Mouse (Mus musculus) liver, postnatal 0 days (tissue): ENCODE results near the gene Cideb. TPM values are rescaled to one million over a fixed set of nuclear protein-coding genes. Genes with fewer than 3 reads are reported as not detected.

Source experiments
- ATAC-seq: fragments of 200-750 bp; cut with Nextera tagmentation; 2 replicates; pipeline ENCODE4 v1.8.0; 2017; ENCODE audit warnings: mild to moderate bottlenecking, moderate library complexity
- DNase-seq: peaks from one replicate; pipeline ENCODE4 v3.0.0-alpha.2; 2016
- H3K27ac ChIP-seq: fragments of 300-500 bp; sonication (generic); 2 replicates; pipeline ENCODE4 v1.5.1; 2014; ENCODE audit warnings: antibody characterized with exemption, moderate library complexity, mild to moderate bottlenecking, low read depth
- H3K27me3 ChIP-seq: fragments of 300-500 bp; sonication (generic); 2 replicates; pipeline ENCODE4 v1.6.1; 2014; ENCODE audit warnings: low read length, control low read depth, mixed read lengths; ENCODE audit not compliant: insufficient read depth
- H3K36me3 ChIP-seq: fragments of 300-500 bp; sonication (generic); replicated peaks from 2 replicates; pipeline ENCODE4 v1.6.1; 2014; ENCODE audit warnings: mild to moderate bottlenecking, control low read depth, low read length, moderate library complexity, mixed read lengths; ENCODE audit not compliant: insufficient read depth
- H3K4me1 ChIP-seq: fragments of 300-500 bp; sonication (generic); 2 replicates; pipeline ENCODE4 v1.6.1; 2014; ENCODE audit warnings: antibody characterized with exemption, mild to moderate bottlenecking, control low read depth; ENCODE audit not compliant: insufficient read depth
- H3K4me2 ChIP-seq: fragments of 300-500 bp; sonication (generic); 2 replicates; pipeline ENCODE4 v1.6.1; 2014; ENCODE audit warnings: low read depth, mild to moderate bottlenecking, low read length, moderate library complexity, mixed read lengths
- H3K4me3 ChIP-seq: fragments of 300-500 bp; sonication (generic); 2 replicates; pipeline ENCODE4 v1.5.1; 2014; ENCODE audit warnings: low read depth, low read length
- H3K9ac ChIP-seq: fragments of 300-500 bp; sonication (generic); replicated peaks from 2 replicates; pipeline ENCODE4 v1.6.1; 2014; ENCODE audit warnings: mild to moderate bottlenecking, moderate library complexity
- H3K9me3 ChIP-seq: fragments of 300-500 bp; sonication (generic); 2 replicates; pipeline ENCODE4 v1.6.1; 2016; ENCODE audit warnings: mild to moderate bottlenecking, control low read depth, low read length, mixed read lengths
- CTCF ChIP-seq: sonication (generic); IDR thresholded peaks from 2 replicates; pipeline ENCODE4 v1.5.1; 2016; ENCODE audit warnings: antibody characterized with exemption, low read depth
- EP300 ChIP-seq: IDR thresholded peaks from 2 replicates; pipeline ENCODE4 v1.6.1; 2016; ENCODE audit warnings: antibody characterized with exemption, low read depth, mild to moderate bottlenecking
- WGBS: fragments of 180-500 bp; shearing (Covaris S2); extraction: QIAGEN DNeasy Blood & Tissue Kit; methylation state at CpG from one replicate; pipeline ENCODE4 v1.1.7; 2014; ENCODE audit not compliant: insufficient replicate concordance; 5-methylcytosine and 5-hydroxymethylcytosine counted together
- polyA plus RNA-seq: library from polyadenylated mRNA; unstranded; fragments of >200 nt; fragmentation: Nextera tagmentation; extraction: Ambion mirVana; gene quantifications from 2 replicates; pipeline ENCODE4 v1.2.1, GENCODE M21; 2015

Gene Cideb
- polyA plus RNA-seq, 1 experiment from 2014 or later, result 191 TPM

DNA sequence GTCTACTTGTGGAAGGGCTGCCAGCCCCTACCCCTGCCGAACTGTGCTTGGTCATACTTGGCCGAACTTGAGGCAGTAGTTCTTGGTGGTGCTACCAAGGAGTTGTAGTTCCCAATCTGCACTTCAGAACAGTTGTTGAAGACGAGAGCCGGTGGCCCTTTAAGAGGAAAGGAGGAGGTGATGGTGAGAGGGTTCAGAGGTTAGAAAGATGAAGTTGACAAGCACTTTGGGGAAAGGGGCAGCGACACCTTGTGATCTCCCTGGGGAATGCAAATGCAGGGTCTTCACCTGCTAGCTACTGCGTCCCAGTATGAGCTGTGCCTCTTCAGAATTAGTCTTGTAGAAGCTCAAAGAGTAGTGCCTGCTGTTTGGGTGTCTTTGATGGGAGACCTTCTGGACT, 26.9 kb upstream of the Cideb start:
- DNase-seq (no peak), ATAC-seq (no peak)
- peaks cover 33% of the 10 kb centered on the region for H3K27me3 ChIP-seq
- H3K4me1 ChIP-seq, result peaks cover 14% of the 10 kb centered on the region
- H3K4me3 ChIP-seq, result no peak overlapping the region
- H3K4me2 ChIP-seq, result no peak overlapping the region
- TF ChIP-seq CTCF (peak; percentile 47), EP300 (no peak)
- H3K9me3 ChIP-seq, result no peaks in the 10 kb centered on the region
- WGBS, result 47% methylated on average over 6 of the region's 6 CpGs
- H3K27ac ChIP-seq, result no peak overlapping the region
- no peaks in the 10 kb centered on the region for H3K36me3 ChIP-seq
- no peak overlapping the region for H3K9ac ChIP-seq

- DNase-seq (no peak), ATAC-seq (no peak)
- TF ChIP-seq CTCF (no peak), EP300 (no peak)
- Histone ChIP-seq H3K9ac (no peak within 1 kb of the TSS), H3K27ac (peak within 1 kb of the TSS; percentile 51; the same call in 1 of the 2 replicates), H3K4me1 (peaks cover 14% of the 10 kb centered on the region), H3K4me3 (peak within 1 kb of the TSS; percentile 32), H3K4me2 (peak within 1 kb of the TSS; percentile 62), H3K36me3 (no peaks in the 10 kb centered on the region), H3K9me3 (no peaks in the 10 kb centered on the region), H3K27me3 (peaks cover 33% of the 10 kb centered on the region)
- 20% methylated on average over 13 of the region's 13 CpGs for WGBS
Measured at GRCm38 (mm10) chr14:55783958-55784235, 25.6 kb upstream of the Cideb start, which contains the start of gene Adcy4. TSS of gene Adcy4 (minus strand) at chr14:55784095.

GRCm38 (mm10) chr14:55783171-55783957, 25.1 kb upstream of the Cideb start:
- H3K4me2 ChIP-seq, result peak overlapping the region; percentile 62
- H3K9me3 ChIP-seq, result no peaks in the 10 kb centered on the region
- peak overlapping the region; percentile 32 for H3K4me3 ChIP-seq
- ATAC-seq, result no peak; the same call in 1 of the 2 replicates
- DNase-seq, result no peak
- TF ChIP-seq EP300 (no peak), CTCF (no peak)
- H3K4me1 ChIP-seq, result peaks cover 9% of the 10 kb centered on the region
- H3K27me3 ChIP-seq, result peaks cover 31% of the 10 kb centered on the region
- peak overlapping the region; percentile 51; the same call in 1 of the 2 replicates for H3K27ac ChIP-seq
- 17% methylated on average over 31 of the region's 31 CpGs for WGBS
- no peaks in the 10 kb centered on the region for H3K36me3 ChIP-seq
- no peak overlapping the region for H3K9ac ChIP-seq

DNA sequence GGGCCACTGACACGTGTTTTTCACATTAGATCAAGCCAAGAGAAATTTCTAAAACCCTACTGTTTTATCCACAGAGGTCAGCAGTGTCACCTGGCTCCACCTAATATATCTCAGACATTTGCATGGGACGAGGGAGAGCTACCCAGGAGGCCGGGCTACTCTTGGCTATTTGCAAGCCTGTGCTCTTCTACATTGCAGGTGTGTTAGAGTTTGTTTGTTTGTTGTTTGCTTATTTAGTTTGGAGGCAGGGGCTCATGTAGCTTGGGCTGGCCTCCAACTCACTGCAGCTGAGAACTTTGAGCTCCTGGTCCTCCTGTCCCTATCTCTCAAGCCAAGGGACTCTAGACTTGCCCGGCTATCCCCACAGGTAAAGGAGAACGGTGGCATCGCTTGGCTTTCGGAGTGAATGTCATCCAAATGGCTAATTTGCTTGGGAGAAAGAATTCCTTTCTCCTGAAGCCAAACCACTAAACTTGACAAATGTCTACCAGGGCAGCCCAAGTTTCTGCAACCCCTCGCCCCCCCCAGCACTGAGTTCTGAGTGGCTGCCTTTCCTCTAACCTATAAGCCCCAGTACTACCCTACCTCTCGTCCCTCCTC, 24.2 kb upstream of the Cideb start:
- peaks cover 29% of the 10 kb centered on the region for H3K27me3 ChIP-seq

DNA sequence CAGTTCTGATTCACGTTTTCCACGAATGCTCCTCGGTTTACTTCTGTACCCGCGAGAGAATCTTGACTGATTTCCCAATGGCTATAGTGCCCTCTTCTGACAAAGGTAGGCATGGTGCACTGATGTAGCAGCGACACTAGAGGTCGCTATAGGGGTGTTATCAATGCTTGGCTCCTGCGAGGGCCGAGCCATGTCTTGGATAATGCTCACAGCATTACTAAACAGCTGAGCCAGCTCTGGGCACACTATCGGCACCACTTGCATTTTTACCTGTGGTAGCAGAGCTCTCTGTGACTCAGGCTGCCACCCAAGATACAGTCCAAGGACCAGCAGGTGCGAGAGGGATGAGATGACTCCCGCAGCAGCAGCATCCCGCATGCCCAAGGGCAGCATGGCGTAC, 23.1 kb upstream of the Cideb start:
- H3K9ac ChIP-seq, result no peak overlapping the region
- peak overlapping the region; percentile 49 for H3K4me2 ChIP-seq
- H3K27ac ChIP-seq, result no peak overlapping the region
- no peak for TF ChIP-seq EP300
- TF ChIP-seq CTCF, result peak; percentile 99
- ATAC-seq, result peak; percentile 76
- peak; percentile 63 for DNase-seq
- no peaks in the 10 kb centered on the region for H3K9me3 ChIP-seq
- WGBS, result 17% methylated on average over 14 of the region's 14 CpGs
- H3K4me1 ChIP-seq, result peaks cover 10% of the 10 kb centered on the region; the same call in 1 of the 2 replicates
- no peak overlapping the region for H3K4me3 ChIP-seq
- no peaks in the 10 kb centered on the region for H3K36me3 ChIP-seq
- H3K27me3 ChIP-seq, result peaks cover 27% of the 10 kb centered on the region

More for the DNA sequence above, 24.2 kb upstream of the Cideb start:
- H3K27ac ChIP-seq, result 0 out of 2 replicates have a peak overlapping the region, but pooled peaks have one; percentile 36
- no peaks in the 10 kb centered on the region for H3K9me3 ChIP-seq
- DNase-seq (no peak), ATAC-seq (no peak)
- TF ChIP-seq EP300 (no peak), CTCF (no peak)
- WGBS, result 56% methylated on average over 9 of the region's 9 CpGs
- H3K4me1 ChIP-seq, result peaks cover 3% of the 10 kb centered on the region; the same call in 1 of the 2 replicates
- H3K36me3 ChIP-seq, result no peaks in the 10 kb centered on the region
- no peak overlapping the region for H3K9ac ChIP-seq
- H3K4me3 ChIP-seq, result no peak overlapping the region
- H3K4me2 ChIP-seq, result peak overlapping the region; percentile 62

GRCm38 (mm10) chr14:55780736-55781135, 22.5 kb upstream of the Cideb start:
- Histone ChIP-seq H3K9me3 (no peaks in the 10 kb centered on the region), H3K4me2 (no peak overlapping the region), H3K27ac (no peak overlapping the region), H3K9ac (no peak overlapping the region), H3K36me3 (no peaks in the 10 kb centered on the region), H3K4me3 (no peak overlapping the region), H3K27me3 (peaks cover 27% of the 10 kb centered on the region), H3K4me1 (peaks cover 10% of the 10 kb centered on the region; the same call in 1 of the 2 replicates)
- TF ChIP-seq EP300 (no peak), CTCF (no peak)
- DNase-seq (no peak), ATAC-seq (no peak)
- 73% methylated on average over 11 of the region's 11 CpGs for WGBS
